Mouse (Mus musculus) heart, adult 11 months (tissue): ENCODE results near the gene Cmc2.

Source experiments
- DNase-seq: peaks from one replicate; pipeline ENCODE4 v3.0.0; 2022

Gene Cmc2

GRCm38 (mm10) chr8:116921337-116922059 lies at the start of gene Cmc2, which contains the start of gene Cenpn:
Cmc2 (minus strand) TSS chr8:116921455.
Cenpn (plus strand) TSS chr8:116921730.
- peak; percentile 99 for DNase-seq

- no peak for DNase-seq
Observed at GRCm38 (mm10) chr8:116969531-116969930, 48.3 kb upstream of the Cmc2 start.

GRCm38 (mm10) chr8:116954415-116954814 lies 33.2 kb upstream of the Cmc2 start:
- DNase-seq, result no peak

- no peak for DNase-seq
Observed at GRCm38 (mm10) chr8:116952428-116952827, 31.2 kb upstream of the Cmc2 start.

- no peak for DNase-seq
Observed at GRCm38 (mm10) chr8:116951778-116952177, 30.5 kb upstream of the Cmc2 start.

- no peak for DNase-seq
Observed at GRCm38 (mm10) chr8:116951369-116951768, 30.1 kb upstream of the Cmc2 start.

GRCm38 (mm10) chr8:116947589-116947988 lies 26.3 kb upstream of the Cmc2 start:
- peak; percentile 90 for DNase-seq

GRCm38 (mm10) chr8:116946851-116947250 lies 25.6 kb upstream of the Cmc2 start:
- peak; percentile 96 for DNase-seq

- peak; percentile 98 for DNase-seq
Observed at GRCm38 (mm10) chr8:116946268-116946838, 25.1 kb upstream of the Cmc2 start.

GRCm38 (mm10) chr8:116945169-116945910 lies 24.1 kb upstream of the Cmc2 start:
- no peak for DNase-seq

GRCm38 (mm10) chr8:116944385-116944696 lies 23.1 kb upstream of the Cmc2 start:
- DNase-seq, result no peak

GRCm38 (mm10) chr8:116943555-116944384 lies 22.5 kb upstream of the Cmc2 start:
- DNase-seq, result peak; percentile 93

- peak; percentile 99 for DNase-seq
Observed at GRCm38 (mm10) chr8:116943161-116943554, 21.9 kb upstream of the Cmc2 start, which contains the start of gene Atmin. Atmin (plus strand) TSS chr8:116943393.

- no peak for DNase-seq
Observed at GRCm38 (mm10) chr8:116942284-116943058, 21.2 kb upstream of the Cmc2 start.

GRCm38 (mm10) chr8:116935506-116935905 lies 14.3 kb upstream of the Cmc2 start:
- no peak for DNase-seq

GRCm38 (mm10) chr8:116934976-116935375 lies 13.7 kb upstream of the Cmc2 start:
- DNase-seq, result no peak

GRCm38 (mm10) chr8:116928588-116928987 lies 7.3 kb upstream of the Cmc2 start:
- DNase-seq, result no peak

GRCm38 (mm10) chr8:116927880-116928279 lies 6.6 kb upstream of the Cmc2 start:
- DNase-seq, result no peak

- DNase-seq, result no peak
Observed at GRCm38 (mm10) chr8:116923526-116923925, 2.3 kb upstream of the Cmc2 start.

- DNase-seq, result peak; percentile 85
Observed at GRCm38 (mm10) chr8:116922060-116922757, 954 bp upstream of the Cmc2 start.

- DNase-seq, result no peak
Observed at GRCm38 (mm10) chr8:116921005-116921336, 284 bp downstream of the Cmc2 start.

GRCm38 (mm10) chr8:116905836-116906235 lies 15.4 kb downstream of the Cmc2 start:
- no peak for DNase-seq
